Mouse (Mus musculus) liver, embryonic 11.5 days (tissue): ENCODE measurements around the gene Qrich1. TPM values are rescaled to one million over a fixed set of nuclear protein-coding genes. Genes with fewer than 3 reads are reported as not detected.

Experiments used
- ATAC-seq: fragments of 200-750 bp; cut with Nextera tagmentation; replicated peaks from 2 replicates; pipeline ENCODE4 v1.8.0; 2017; ENCODE audit warnings: moderate number of reproducible peaks, mild to moderate bottlenecking, moderate TSS enrichment, moderate library complexity; ENCODE audit not compliant: low FRiP score
- DNase-seq: peaks from one replicate; pipeline ENCODE4 v3.0.0-alpha.2; 2017; ENCODE audit warnings: low spot score
- H3K27ac ChIP-seq: fragments of 300-500 bp; sonication (generic); 2 replicates; pipeline ENCODE4 v1.5.1; 2014; ENCODE audit warnings: mild to moderate bottlenecking, low read depth, low read length, control low read depth
- H3K27me3 ChIP-seq: fragments of 300-500 bp; sonication (generic); replicated peaks from 2 replicates; pipeline ENCODE4 v1.6.1; 2014; ENCODE audit warnings: low read length, mixed read lengths; ENCODE audit not compliant: control insufficient read depth, insufficient read depth
- H3K36me3 ChIP-seq: fragments of 300-500 bp; sonication (generic); 2 replicates; pipeline ENCODE4 v1.6.1; 2014; ENCODE audit warnings: mild to moderate bottlenecking, low read length, moderate library complexity, mixed read lengths; ENCODE audit not compliant: control insufficient read depth, insufficient read depth
- H3K4me1 ChIP-seq: fragments of 300-500 bp; sonication (generic); replicated peaks from 2 replicates; pipeline ENCODE4 v1.6.1; 2014; ENCODE audit warnings: low read length, mixed read lengths; ENCODE audit not compliant: control insufficient read depth, insufficient read depth
- H3K4me2 ChIP-seq: fragments of 300-500 bp; sonication (generic); 2 replicates; pipeline ENCODE4 v1.6.1; 2014; ENCODE audit warnings: mild to moderate bottlenecking, control low read depth, moderate library complexity
- H3K4me3 ChIP-seq: fragments of 300-500 bp; sonication (generic); 2 replicates; pipeline ENCODE4 v1.5.1; 2014; ENCODE audit warnings: low read depth, low read length, control low read depth
- H3K9ac ChIP-seq: fragments of 300-500 bp; sonication (generic); 2 replicates; pipeline ENCODE4 v1.6.1; 2014; ENCODE audit warnings: low read depth, low read length, control low read depth
- H3K9me3 ChIP-seq: fragments of 300-500 bp; sonication (generic); 2 replicates; pipeline ENCODE4 v1.6.1; 2016; ENCODE audit warnings: low read length, inconsistent platforms, mixed read lengths; ENCODE audit not compliant: control insufficient read depth
- WGBS: fragments of 180-500 bp; shearing (Covaris S2); extraction: QIAGEN DNeasy Blood & Tissue Kit; methylation state at CpG from one replicate; pipeline ENCODE4 v1.1.7; 2014; 5-methylcytosine and 5-hydroxymethylcytosine counted together
- polyA plus RNA-seq: library from polyadenylated mRNA; unstranded; fragments of >200 nt; fragmentation: Nextera tagmentation; extraction: Ambion mirVana; gene quantifications from 2 replicates; pipeline ENCODE4 v1.2.1, GENCODE M21; 2014

Qrich1 gene
- polyA plus RNA-seq, result 106 and 116 TPM in 2 replicates

DNA sequence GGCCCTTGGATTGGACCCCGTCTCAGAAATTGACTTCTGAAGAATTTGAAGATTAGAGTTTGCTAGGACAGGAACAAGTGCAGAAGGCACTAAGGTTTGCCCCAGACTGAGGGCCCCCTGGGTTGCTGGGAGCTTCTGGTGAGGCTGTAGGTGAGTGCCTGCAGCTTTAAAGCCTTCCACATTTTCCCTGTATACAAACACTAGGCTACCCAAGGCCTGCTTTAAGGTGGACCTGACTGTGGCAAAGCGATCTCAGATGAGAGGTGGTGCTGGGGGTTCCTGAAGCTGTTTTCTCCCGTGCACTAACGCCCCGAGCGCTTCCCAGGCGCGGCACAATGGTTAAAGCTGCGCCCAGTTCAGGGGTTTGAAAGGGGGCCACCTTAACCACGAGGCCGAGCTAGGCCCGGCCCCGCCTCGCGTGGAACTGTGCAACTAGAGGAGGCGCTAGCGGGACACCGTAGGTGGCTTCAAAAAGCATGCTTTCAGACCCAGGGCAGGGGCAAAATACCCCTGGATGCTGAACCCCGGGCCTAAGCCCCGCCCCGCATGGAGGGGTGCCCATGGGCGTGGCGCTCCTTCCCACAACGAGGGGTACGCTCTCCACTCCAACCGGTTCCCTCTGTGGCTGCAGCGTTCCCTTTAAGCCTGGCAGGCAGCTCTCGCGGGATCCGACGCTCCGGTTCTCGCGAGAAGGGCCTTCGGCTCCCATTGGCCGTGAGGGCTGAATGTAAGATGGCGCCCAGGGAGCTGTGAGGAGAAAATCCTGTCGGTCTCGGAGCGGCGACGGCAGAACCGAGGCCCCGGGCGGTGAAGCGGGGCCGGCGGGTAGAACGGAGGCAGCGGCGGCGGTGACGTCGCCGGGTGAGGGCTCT is at the start of gene Qrich1:
TSS of gene Qrich1 (plus strand) at position 427 of the 872 bp plus-strand sequence.
- ATAC-seq, result peak; percentile 92
- peak within 1 kb of the TSS; percentile 96 for H3K4me2 ChIP-seq
- peaks cover 31% of the 10 kb centered on the region for H3K36me3 ChIP-seq
- H3K9me3 ChIP-seq, result no peaks in the 10 kb centered on the region
- H3K4me1 ChIP-seq, result peaks cover 24% of the 10 kb centered on the region
- peak within 1 kb of the TSS; percentile 95 for H3K4me3 ChIP-seq
- H3K27me3 ChIP-seq, result no peaks in the 10 kb centered on the region
- H3K27ac ChIP-seq, result peak within 1 kb of the TSS; percentile 99
- H3K9ac ChIP-seq, result peak within 1 kb of the TSS; percentile 97
- DNase-seq, result peak; percentile 94
- 2% methylated on average over 55 of the region's 55 CpGs for WGBS

DNA sequence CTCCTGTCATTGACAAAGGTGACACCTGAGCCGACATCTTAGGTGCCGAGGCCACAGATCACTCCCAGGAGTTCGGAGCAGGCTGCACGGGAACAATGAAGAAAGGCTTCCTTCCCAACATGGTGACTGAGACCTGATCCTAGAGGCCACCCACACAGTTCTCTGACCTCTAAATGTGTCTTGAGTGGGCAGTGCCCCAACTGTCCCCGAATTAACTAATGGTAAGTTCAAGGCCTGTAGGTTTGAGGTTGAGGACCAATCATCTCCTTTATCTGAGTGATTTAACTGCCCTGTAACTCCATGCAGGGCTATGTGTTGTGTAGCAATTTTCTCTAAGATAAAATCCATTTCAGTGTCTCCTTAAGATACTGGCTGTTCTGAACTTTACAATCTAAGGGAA is 47.2 kb upstream of the Qrich1 start:
- ATAC-seq, result no peak
- no peak overlapping the region for H3K27ac ChIP-seq
- H3K4me1 ChIP-seq, result no peaks in the 10 kb centered on the region
- no peak for DNase-seq
- WGBS, result 66% methylated on average over 5 of the region's 5 CpGs
- no peak overlapping the region for H3K4me3 ChIP-seq
- H3K36me3 ChIP-seq, result peaks cover 3% of the 10 kb centered on the region; the same call in 1 of the 2 replicates
- H3K9me3 ChIP-seq, result no peaks in the 10 kb centered on the region
- no peaks in the 10 kb centered on the region for H3K27me3 ChIP-seq
- no peak overlapping the region for H3K4me2 ChIP-seq
- H3K9ac ChIP-seq, result no peak overlapping the region

DNA sequence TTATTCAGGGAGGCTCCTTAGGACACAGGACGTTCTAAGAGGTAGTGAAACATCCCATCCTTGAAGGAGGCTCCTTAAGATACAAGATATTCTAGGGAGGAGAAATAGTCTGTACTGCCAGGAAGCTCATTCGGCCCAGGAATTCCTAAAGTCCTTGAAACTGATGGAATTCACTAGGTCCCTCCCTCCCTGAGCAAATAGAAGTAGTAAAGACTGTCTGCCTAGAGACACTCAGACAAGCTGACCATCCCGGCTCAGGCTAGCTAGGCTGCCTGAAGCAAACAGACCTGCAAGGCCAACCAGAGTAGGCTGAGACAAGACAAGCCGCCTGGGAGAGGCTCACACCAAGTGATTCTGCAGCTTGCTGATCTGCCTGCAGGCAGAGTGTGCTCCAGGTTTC is 46.8 kb upstream of the Qrich1 start:
- Histone ChIP-seq H3K4me2 (no peak overlapping the region), H3K36me3 (peaks cover 2% of the 10 kb centered on the region; the same call in 1 of the 2 replicates), H3K9me3 (no peaks in the 10 kb centered on the region), H3K27me3 (no peaks in the 10 kb centered on the region), H3K4me1 (no peaks in the 10 kb centered on the region), H3K9ac (no peak overlapping the region), H3K27ac (no peak overlapping the region), H3K4me3 (no peak overlapping the region)
- ATAC-seq (no peak), DNase-seq (no peak)
- WGBS, result 60% methylated on average over 4 of the region's 4 CpGs

DNA sequence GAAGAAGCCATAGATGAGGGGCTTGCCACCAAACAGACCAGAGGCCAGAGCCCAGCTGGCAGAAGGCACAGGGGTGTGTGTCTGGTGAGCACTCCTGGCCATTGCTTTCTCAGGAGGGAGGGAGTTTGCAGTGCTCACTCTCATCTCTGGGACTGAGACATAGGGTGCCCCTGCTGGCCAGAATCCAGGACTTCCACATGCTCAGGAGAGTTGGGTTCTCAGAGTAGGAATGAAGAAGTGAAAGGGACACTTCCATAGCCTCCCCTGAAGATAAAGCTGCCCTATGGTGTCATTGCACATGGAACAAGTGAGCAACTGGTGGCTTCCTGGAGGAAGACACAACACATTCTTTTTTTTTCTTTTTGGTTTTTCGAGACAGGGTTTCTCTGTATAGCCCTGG is 42.1 kb upstream of the Qrich1 start:
- 47% methylated on average over 1 of the region's 1 CpGs for WGBS
- H3K36me3 ChIP-seq, result no peaks in the 10 kb centered on the region; the same call in 1 of the 2 replicates
- no peak for DNase-seq

DNA sequence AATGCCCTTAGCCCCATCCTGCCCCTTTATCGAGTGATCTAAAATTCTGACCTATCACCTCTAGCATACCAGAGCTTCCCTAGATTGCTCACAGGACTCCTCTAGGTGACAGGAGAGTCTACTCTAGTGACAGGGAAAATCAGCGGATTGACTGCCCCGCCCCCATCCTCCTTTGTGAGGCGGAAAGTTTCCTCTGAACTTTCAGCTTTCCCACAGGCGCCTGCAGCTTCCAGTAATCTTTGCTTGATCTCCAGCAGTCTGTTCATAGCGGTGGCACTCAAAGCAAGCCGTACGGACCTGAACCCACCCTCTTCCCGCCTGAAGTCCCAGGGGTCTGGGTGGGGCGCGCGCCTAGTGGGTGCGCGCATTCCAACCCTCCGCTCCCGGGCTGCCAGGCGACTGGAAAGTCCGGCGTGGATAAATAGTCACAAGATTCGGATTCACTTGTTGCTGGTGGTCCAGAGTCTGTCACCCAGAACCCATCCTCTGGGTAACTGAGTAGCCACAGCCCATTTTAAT is 37.9 kb upstream of the Qrich1 start:
- Histone ChIP-seq H3K27me3 (no peaks in the 10 kb centered on the region), H3K4me3 (peak overlapping the region; percentile 47), H3K36me3 (peaks cover 6% of the 10 kb centered on the region), H3K4me1 (peaks cover 16% of the 10 kb centered on the region), H3K9me3 (no peaks in the 10 kb centered on the region), H3K27ac (peak overlapping the region; percentile 53; the same call in 1 of the 2 replicates), H3K4me2 (peak overlapping the region; percentile 73), H3K9ac (peak overlapping the region; percentile 32)
- ATAC-seq, result peak; percentile 52; the same call in 1 of the 2 replicates
- peak; percentile 73 for DNase-seq
- WGBS, result 2% methylated on average over 20 of the region's 20 CpGs

More for the DNA sequence above, 42.1 kb upstream of the Qrich1 start:
- H3K4me1 ChIP-seq, result peaks cover 11% of the 10 kb centered on the region
- H3K4me2 ChIP-seq, result no peak overlapping the region
- H3K27me3 ChIP-seq, result no peaks in the 10 kb centered on the region
- no peaks in the 10 kb centered on the region for H3K9me3 ChIP-seq
- ATAC-seq, result no peak
- no peak overlapping the region for H3K27ac ChIP-seq
- no peak overlapping the region for H3K9ac ChIP-seq
- no peak overlapping the region for H3K4me3 ChIP-seq

DNA sequence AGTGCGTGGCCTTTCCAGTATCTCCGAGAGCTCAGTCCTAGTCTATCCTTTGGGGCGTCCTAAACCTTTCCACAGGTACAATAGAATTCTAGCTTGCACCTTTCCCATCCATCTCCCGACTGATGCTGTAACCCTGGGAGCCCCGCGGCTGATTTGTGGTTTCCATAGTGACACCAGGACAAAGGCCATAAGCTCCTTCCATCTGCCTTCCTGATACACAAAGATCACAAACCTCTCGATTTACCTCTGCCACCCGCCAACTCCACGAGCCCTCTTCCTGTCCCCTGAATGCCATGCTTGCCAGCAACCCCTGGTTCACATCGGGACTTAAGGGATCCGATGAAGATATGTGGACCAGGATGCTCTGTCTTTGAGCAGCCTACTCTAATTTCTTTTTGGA is 37.4 kb upstream of the Qrich1 start:
- no peak overlapping the region for H3K9ac ChIP-seq
- peak overlapping the region; percentile 47; the same call in 1 of the 2 replicates for H3K4me3 ChIP-seq
- H3K27ac ChIP-seq, result peak overlapping the region; percentile 53; the same call in 1 of the 2 replicates
- DNase-seq (no peak), ATAC-seq (no peak)
- peaks cover 8% of the 10 kb centered on the region for H3K36me3 ChIP-seq
- 38% methylated on average over 11 of the region's 11 CpGs for WGBS
- peak overlapping the region; percentile 73 for H3K4me2 ChIP-seq
- H3K4me1 ChIP-seq, result peaks cover 16% of the 10 kb centered on the region
- H3K9me3 ChIP-seq, result no peaks in the 10 kb centered on the region
- no peaks in the 10 kb centered on the region for H3K27me3 ChIP-seq

DNA sequence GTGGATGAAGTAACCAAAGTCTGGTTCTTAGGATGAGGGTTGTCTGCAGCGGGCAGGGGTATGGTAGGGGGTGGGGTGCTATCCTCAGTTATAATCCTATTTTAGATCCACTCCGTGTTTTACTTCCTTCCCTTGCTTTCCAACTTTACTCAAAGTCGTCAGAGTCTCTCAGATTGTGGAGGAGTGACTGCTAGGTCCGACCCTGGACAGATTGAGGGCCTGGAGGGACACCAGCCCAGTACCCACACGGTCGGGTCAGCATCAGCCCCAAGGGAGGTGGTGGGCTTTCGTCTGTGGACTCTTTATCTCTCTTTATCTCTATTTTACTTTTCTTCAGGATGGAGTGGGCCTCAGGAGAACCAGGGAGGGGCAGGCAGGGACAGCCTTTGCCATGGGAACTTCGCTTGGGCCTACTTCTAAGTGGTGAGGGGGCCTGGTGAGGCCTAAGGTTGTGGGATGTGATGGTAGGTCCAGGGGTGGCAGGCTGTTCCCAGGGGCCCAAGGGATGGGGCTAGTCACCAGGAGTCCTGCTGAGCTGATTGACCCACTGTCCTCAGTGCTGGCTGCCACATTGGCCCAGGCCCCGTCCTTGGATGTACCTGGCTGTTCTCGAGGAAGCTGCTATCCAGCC is 36.8 kb upstream of the Qrich1 start, which contains the start of gene Lamb2:
TSS of gene Lamb2 (plus strand) at position 16 of the 631 bp plus-strand sequence.
- DNase-seq (no peak), ATAC-seq (peak; percentile 37)
- H3K9ac ChIP-seq, result peak within 1 kb of the TSS; percentile 38
- peaks cover 8% of the 10 kb centered on the region for H3K36me3 ChIP-seq
- H3K4me3 ChIP-seq, result peak within 1 kb of the TSS; percentile 48
- no peaks in the 10 kb centered on the region for H3K27me3 ChIP-seq
- peak within 1 kb of the TSS; percentile 73 for H3K4me2 ChIP-seq
- H3K9me3 ChIP-seq, result no peaks in the 10 kb centered on the region
- H3K27ac ChIP-seq, result peak within 1 kb of the TSS; percentile 53; the same call in 1 of the 2 replicates
- 19% methylated on average over 10 of the region's 10 CpGs for WGBS
- peaks cover 16% of the 10 kb centered on the region for H3K4me1 ChIP-seq

DNA sequence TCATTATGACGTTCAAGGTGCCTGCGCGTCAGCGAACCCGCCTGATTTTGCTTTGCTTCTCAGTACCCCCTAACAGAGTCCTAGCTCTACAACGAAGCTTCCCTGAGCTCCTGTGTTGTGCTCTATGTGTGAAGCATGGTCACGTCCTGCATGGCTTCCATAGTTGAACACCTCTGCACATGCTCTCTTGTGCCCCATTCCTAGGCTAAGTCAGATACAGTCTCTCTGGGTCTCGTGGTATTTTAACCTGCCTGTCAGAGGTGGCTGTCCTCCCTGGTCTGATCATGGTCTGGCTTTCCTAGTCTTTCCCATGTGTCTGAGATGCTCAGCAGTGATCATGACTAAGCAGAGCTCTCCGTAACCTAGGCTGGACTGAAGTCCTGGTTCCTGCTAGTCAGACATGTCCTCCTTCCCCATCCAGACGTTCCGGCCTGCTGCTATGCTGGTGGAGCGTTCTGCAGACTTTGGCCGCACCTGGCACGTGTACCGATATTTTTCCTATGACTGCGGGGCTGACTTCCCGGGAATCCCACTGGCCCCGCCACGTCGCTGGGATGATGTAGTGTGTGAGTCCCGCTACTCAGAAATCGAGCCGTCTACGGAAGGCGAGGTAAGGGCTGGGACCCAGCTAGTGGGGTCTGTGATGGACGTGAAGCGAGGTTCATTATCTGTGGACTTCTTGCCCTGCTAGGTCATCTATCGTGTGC is 35.6 kb upstream of the Qrich1 start:
- peaks cover 14% of the 10 kb centered on the region for H3K36me3 ChIP-seq
- no peaks in the 10 kb centered on the region for H3K9me3 ChIP-seq
- no peak overlapping the region for H3K4me3 ChIP-seq
- H3K4me2 ChIP-seq, result no peak overlapping the region
- no peaks in the 10 kb centered on the region for H3K27me3 ChIP-seq
- ATAC-seq (no peak), DNase-seq (no peak)
- H3K4me1 ChIP-seq, result peaks cover 16% of the 10 kb centered on the region
- H3K9ac ChIP-seq, result no peak overlapping the region
- no peak overlapping the region for H3K27ac ChIP-seq
- 89% methylated on average over 28 of the region's 28 CpGs for WGBS
